Mouse (Mus musculus): ENCODE data around the gene Capn7.

Capn7 gene

DNA sequence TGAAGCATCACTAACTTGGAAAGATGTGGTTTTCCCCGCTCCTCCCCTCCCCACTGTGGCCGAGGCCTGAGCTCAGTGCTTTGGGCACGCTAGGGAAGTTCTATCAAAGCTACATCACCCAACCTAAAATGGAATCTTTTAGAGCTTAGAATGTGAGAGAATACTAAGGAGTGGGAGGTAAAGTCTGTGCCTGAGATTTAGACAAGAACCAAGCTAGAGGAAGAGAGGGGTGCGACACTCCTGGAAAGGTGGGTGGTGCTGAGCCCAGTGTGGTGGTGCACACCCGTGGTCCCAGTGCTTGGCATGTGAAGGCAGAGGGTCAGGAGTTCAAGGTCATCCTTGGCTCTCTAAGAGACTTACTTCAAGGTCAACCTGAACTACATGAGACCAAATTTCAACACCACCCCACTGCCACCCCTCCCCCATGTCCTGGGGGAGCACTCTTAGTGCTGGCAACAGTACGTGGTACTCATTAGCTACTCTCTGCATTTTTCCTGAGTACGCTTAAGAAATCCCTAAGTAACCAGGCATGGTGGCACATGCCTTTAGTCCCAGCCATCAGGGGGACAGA, 59.3 kb downstream of the Capn7 start:
- DNase-seq (ENCODE audit: low read depth, low spot score) = no peak

DNA sequence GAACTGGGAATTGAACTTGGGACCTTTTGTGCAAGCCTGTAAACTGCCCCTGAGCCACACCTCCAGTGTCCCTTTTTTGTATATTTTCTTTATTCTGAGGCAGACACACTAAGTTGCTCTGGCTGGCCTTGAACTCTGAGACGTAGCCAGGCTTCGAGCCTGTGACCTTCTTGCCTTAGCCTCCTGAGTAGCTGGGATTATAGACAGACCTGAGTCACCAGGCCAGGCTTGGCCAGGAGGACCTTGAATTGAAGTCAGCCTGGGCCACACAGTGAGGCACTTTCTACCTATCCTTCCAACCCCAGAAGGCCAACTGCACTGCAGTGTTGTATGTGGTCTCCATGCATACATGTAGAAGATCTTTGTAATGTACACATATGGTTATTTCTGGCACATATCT, 60.0 kb downstream of the Capn7 start:
- no peak for DNase-seq (ENCODE audit: low read depth, low spot score)

DNA sequence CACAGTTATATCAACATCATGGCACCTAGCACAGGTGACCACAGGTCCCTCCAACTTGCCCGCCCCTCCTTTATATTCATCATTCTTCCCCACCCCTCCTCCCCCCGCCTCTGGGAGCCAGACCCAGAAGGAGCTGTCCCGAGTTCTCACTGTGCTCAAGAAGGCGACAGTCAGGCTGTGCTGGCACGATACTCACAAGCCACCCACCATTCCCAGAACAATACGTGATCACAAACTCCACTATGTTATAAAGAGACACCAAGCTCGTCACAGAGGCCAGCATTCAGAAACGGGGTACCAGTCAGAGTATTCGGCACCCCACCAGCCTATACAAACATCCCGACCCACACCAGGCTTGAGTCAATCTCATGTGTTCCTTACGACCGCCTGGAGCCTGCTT, 60.9 kb downstream of the Capn7 start:
- DNase-seq (ENCODE audit: low read depth, low spot score) = no peak

DNA sequence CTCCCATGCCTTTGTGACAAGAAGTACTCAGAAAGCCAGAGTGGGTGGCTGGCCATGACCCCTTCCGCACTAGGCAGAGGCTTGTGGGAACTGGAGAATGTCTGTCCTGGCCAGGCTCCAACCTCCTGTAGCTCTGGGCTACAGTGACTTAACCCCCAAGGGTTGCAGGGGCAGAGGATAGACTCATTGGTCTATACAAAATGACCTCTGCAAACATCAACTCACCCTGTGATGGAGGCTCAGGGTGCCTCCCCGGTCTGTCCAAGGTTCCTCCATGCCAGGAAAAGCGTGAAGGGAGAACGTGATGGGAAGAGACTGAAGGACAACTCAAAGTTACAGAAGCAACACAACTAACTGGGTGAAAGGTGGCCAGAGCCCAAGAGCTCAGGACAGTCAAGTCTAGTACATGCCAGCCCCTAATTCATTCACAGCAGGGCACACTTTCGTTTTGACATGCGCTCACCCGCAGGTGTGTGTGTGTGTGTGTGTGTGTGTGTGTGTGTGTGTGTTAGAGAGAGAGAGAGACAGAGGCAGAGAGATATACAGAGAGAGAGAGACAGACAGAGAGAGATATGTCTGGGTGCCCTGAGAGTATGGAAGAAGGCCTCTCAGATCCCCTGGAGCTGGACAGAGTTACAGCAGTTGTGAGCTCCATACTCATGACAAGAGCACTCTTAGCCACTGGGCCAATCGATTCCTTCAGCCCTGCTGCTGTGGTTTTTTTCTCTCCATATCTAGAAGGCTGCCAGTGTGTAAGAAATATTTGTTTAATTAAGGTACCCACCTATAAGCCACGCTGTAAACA, 61.6 kb downstream of the Capn7 start:
- DNase-seq (ENCODE audit: low read depth, low spot score) = peak; percentile 57

DNA sequence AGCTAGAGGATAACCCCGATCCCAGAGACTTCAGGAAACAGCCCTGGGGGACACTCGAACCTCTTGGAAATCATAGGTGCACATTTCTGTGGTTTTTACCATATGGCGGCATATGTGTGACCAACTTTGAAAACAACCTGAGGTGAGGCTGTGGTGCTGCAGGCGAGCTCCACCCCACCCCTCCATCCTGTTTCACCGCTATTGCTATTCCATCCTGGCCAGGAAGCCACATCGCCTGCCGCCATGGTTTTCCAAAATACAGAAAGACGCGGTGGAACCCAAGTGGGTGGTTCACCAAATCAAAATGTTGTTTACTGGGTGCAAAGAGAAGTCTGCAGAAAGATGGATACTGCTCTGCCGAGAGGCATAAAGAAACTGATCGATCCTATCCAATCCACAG, 62.4 kb downstream of the Capn7 start:
- peak; percentile 71 for DNase-seq (ENCODE audit: low read depth, low spot score)

DNA sequence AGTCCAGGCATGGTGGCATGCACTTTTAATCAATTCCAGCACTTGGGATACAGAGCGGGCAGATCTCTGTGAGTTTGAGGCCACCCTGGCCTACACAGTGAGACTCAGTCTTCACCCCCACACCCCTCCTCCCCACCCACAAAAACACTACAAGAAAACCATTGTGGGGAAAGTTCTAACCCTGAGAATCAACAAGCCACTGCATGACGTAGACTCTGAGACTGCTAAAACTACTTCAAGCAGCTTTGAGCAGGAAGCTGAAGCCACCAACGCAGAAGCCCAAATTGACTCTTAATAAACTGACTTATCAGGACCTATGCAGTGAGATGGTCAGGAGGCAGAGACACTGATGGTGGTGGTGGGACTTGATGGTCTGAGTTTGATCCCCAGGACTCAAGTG, 62.8 kb downstream of the Capn7 start:
- DNase-seq (ENCODE audit: low read depth, low spot score) = peak; percentile 91

DNA sequence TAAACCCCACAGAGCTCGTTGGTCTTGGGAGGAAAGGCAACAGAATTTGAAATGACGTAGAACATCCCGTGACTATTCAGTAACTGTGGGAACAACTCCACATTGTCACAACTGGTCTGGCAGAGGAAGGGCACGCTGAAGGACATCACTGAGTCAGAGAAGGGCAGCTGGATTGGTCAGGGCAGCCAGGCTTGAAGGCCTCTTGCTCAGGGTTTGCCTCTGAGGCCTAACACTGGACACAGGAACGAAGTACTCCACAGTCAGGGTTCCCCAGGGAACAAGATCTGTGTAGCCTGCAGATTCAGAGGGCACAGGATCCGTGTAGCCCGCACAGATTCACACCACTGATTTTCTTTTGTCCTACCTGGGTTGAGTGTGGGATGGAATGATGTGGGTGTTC, 63.8 kb downstream of the Capn7 start:
- DNase-seq (ENCODE audit: low read depth, low spot score) = no peak

DNA sequence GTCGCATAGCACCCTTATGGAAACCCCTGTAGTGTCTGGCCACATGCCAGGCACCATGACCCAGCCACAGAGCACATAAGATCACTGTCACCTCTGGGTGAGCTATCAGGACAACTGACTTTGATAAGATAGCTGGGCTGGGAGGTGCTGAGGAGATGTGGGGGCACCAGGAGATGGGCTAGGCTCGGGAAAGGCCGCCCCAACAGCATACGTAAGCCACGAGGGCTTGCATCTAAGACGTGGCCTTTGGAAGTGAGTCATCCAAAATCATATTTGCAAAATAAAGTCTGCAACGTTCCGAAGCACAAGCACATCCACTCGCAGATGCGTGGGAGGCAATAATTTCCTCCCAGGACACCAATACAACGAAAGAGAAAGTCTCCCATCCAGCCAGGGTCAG, 64.5 kb downstream of the Capn7 start:
- peak; percentile 53 for DNase-seq (ENCODE audit: low read depth, low spot score)

DNA sequence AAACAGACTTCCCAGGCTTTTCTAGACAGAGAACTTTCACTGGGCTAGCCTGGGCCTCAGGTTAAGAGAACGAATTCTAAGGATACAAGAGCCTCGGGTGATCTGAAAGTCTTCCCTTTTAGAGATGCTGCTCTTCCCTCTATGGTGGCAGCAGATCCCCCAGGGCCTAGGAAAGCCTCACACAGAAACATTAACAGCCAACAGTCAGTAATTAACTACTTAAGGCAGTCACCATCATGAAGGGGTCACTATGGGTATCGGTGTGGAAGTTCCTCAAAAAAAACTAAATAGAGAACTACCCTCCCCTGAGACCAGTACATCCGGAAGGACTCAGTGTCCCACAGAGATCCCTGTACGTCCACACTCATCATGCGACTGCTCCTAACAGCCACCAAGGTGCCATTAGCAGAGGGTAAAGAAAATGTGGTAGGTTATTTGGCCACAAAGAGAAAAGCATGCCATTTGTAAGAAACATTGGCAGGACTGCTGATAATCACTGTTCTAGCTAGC, 65.5 kb downstream of the Capn7 start:
- no peak for DNase-seq (ENCODE audit: low read depth, low spot score)

DNA sequence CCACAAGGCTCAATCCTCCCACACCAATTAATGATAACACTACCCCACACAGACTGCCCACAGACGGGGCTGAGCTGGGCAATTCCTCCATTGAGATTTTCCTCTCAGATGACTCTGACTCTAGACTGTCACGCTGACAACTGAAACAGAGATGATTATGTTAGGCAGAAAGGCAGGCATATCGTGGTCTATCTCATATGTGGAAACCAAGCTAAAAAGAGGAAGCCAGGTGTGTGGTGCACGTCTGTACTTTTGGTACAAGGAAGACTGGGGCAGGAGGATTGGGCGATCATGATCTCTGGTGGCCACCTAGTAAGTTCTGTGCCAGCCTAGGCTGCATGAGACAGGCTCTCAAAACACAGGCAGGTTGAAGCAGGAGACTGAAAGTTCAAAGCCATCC, 66.3 kb downstream of the Capn7 start:
- no peak for DNase-seq (ENCODE audit: low read depth, low spot score)

DNA sequence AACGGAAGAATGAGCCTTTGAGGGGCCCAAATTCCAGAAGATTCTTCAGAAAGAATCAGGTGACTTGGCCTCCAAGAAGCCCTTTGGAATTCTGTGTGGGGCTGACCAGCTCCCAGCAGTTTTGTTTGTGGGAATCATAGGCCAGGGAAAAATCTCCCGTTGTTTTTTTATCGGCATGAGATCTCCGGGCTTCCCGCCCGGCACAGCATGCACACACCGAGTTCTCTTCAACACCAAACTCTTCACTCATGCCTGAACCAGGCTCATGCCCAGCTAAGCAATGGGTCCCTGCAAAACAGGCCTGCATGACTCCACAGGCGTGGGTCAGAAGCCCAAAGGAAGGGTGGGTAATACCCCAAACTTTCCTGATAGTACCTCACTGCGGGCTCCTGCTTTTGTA, 67.1 kb downstream of the Capn7 start:
- DNase-seq (ENCODE audit: low read depth, low spot score) = no peak

DNA sequence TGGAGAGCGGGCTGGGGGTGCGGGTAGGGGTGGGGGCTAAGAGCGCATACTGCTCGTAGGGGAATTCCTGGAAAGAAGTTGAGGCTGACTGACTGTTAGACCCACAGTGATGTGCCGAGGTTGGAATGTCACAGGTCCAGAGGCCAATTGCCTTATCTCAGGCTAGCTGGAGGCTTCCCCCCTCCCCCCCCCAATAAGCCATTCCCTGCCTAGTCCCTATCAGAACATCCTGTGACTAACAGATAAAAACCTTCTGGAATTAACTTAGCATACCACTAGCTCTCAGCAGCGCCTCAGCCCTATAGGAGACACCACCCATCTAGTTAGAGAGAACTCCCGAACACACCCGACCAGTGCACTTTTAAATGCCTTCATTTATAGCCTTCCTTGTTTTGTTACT, 67.6 kb downstream of the Capn7 start:
- DNase-seq (ENCODE audit: low read depth, low spot score) = no peak

DNA sequence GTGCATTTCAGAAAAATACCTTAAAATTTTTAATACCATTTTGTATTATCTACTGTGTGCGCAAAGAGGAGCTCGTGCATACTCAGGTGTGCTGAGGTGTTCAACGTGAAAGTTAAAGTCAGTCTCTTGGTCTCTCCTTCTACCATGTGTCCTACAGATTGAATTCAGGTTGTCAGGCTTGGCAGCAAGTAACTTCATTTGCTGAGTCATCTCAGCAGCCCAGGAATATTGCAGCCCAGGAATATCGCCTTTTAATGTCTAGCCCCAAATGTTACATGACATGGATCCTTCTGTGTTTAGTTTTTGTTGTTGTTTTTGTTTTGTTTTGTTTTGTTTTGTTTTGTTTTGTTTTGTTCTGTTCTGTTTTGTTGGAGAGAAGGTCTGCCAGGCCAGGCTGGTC, 68.2 kb downstream of the Capn7 start:
- DNase-seq (ENCODE audit: low read depth, low spot score) = no peak

DNA sequence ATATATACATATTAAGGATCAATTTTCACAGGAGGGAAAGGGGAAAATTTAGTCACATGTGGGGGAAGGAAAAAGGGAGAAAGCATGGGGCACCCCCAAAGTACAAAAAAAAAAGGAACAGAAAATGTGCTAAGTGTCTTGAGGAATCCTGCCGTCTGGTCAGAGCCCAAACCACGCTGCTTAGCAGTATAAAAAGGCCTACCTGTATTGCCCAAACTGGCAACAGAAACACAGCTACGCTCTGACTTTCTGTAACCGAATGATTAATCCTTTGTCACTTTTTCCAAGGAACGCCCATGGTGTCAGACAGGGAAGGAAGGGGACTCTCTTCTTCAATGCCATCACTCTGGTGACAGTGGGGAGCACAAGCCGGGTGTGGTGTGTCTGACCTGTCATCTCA, 69.2 kb downstream of the Capn7 start:
- DNase-seq (ENCODE audit: low read depth, low spot score) = no peak

DNA sequence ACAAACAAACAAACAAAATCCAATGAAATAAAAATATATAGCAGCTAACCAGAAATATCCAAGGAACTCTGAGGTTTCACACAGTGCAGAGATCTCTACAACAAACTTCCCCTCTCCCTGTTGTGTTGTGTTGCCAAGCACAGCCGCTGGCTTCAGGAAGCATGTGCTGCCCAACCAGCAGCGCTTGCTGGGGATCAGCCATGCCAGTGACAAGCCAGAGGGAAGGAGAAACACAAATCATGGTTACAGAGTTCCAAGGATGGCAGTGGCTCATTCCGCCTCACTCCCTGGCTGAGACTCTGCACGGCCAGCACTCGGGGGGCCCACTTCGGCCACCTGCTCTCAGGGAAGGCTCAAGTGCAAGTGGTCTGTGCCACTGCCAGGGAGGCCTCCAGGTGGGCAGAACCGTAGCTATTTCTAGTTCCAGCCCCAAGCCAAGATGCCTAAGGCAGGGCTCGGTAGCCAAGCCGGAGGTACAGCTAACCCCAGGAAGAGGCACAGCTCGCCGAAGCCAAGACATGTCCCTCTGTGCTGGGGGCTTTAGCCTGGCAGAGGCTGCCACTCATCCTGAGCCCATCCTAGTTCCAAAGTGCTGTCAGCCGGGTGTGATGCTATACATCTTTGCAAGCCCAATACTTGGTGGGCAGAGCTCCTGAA, 69.8 kb downstream of the Capn7 start:
- no peak for DNase-seq (ENCODE audit: low read depth, low spot score)

DNA sequence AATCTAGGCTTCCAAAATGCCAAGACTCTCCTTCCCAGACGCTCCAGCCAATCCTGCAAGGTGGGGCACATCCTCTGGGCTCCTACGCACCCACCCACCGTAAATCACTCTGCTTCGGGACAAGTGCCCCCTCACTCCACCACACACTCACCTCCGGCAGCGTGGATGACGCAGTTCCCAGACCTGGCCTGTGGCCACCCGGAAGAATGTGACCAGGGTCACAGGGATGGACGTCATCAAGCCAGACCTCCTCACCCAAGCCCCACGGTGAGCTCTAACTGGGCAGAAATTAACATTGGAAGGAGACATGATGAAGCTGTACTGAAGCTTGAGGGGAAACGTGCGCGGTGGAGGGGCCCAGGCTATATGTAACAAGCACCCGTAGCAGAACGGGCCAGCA, 70.8 kb downstream of the Capn7 start:
- no peak for DNase-seq (ENCODE audit: low read depth, low spot score)

DNA sequence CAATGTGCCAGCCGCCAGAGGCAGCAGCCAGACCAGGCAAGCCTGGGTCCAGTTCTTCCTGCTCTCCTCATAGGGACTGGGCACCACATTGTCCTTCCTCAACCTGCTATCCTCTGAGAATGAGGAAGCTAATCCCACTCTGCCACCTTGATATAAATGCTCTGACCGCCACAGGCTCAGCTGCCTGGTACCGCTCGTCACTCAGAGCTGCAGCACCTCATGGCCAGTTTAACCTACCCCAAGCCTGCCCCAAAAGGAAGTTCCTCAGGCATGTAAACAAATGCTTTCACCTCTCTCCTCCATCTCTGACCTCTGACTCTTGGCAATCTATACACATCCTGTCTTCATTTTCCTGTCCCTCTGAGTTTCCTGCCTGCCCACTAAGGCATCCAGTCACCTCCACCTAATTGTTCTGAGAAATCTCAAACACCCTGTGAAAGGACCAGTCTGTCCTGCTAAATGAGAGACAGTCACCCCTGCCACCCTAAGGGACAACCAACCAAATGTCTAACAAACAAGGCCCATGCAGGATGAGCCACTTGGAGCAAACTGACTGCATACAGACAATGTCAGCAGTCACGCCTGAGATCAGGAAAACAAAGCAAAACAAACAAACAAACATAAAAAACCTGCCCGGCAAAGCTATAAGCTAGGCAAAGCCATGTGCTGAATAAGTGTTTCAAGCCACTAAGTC, 71.6 kb downstream of the Capn7 start:
- DNase-seq (ENCODE audit: low read depth, low spot score) = no peak

DNA sequence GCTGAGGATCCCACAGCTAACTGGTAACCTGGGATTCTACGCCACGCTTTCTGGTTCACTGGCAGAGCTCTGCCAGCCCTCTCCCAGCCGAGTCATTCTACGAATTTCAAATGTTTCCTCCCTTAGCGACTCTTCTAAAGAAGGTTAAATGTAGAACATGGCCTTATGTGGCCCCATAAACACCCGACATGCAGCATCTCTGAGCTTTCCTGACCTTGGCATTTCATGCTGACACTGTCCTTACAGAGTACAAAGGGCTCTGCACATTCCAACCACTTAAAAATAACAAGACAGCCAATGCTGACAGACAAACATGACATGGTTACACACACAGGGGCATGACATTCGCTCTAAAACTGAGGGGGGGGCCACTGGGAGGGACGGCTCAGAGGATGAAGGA, 72.2 kb downstream of the Capn7 start:
- no peak for DNase-seq (ENCODE audit: low read depth, low spot score)

DNA sequence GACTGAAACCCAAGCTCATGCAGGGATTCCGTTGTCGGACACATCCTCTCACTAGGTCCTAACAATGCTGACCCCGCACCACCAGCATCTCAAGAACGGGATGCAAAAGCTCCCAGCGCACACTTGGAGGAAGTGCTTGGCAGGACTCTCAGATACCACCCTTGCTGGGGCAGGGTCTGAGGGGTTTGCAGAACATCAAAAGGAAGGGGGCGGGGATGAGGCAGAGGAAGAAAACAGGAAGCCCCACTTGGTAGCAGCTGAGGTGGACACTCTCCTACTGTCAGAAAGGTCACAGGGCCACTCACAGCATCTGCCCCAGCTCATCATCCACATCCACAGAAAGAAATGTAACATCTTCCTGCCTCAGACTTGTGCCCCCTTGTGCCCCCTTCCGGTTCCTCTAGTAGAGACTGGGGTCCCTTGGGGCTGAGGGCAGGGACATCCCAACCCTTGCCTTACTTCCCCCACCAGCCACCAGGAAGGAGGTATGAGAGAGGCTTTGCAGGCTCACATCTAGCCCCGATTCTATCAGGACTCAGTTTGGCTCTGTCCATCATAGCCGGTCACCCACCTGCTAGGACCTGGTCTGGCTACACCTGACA, 73.8 kb downstream of the Capn7 start:
- no peak for DNase-seq (ENCODE audit: low read depth, low spot score)

DNA sequence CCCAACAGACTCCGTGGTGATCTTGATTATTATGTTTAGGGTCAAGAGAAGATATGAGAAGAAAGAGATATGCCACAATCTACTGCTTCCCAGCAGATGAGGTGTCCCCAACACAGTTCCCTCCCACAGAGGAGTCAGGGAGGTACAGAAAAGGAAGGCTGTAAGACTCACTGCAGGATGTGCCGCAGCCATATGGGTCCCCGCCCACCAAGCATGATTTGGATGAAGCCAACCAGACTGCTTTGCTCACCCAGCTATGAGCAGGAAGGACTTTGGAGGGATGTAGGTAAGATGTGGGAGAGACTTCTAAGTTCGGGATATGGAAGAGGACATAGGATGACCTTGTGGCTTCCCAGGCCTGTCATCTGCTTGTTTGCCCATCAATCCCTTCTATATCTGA, 74.3 kb downstream of the Capn7 start:
- no peak for DNase-seq (ENCODE audit: low read depth, low spot score)

DNA sequence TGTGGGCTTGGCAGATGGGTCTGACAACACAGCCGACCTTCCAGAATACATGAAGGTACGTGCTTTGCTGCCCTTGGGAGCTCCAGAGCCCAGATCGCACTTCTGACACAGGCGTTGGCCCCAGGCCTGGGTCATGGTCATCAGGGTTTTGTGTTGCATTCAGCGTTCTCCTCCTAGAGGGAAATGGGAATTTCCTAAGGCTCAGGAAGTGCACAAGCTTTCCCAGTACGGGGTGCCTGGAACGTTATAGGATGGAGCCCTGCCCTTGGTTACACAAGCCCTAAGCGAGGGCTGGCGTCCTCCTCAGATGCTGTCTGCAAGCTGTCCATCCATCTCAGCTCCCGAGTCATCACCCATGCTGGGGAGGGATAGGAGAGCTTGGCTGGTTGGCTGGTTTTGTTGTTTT, 76.2 kb downstream of the Capn7 start:
- DNase-seq (ENCODE audit: low read depth, low spot score) = no peak

Measured in CD4-positive helper T cell, adult 2 months (primary cell).